Mouse (Mus musculus) intestine, postnatal 0 days (tissue): ENCODE data around the gene Sult2a6. TPM values are rescaled to one million over a fixed set of nuclear protein-coding genes. Genes with fewer than 3 reads are reported as not detected.

ENCODE experiments used
- ATAC-seq: fragments of 200-750 bp; cut with Nextera tagmentation; 2 replicates; pipeline ENCODE4 v1.8.0; 2017; ENCODE audit warnings: mild to moderate bottlenecking, moderate TSS enrichment, moderate library complexity
- H3K27ac ChIP-seq: fragments of 300-500 bp; sonication (generic); 2 replicates; pipeline ENCODE4 v1.5.1; 2014; ENCODE audit warnings: mild to moderate bottlenecking, low read depth, low read length, moderate library complexity
- H3K27me3 ChIP-seq: fragments of 300-500 bp; sonication (generic); replicated peaks from 2 replicates; pipeline ENCODE4 v1.6.1; 2014; ENCODE audit warnings: low read length, mixed read lengths; ENCODE audit not compliant: control insufficient read depth, insufficient read depth
- H3K36me3 ChIP-seq: fragments of 300-500 bp; sonication (generic); 2 replicates; pipeline ENCODE4 v1.6.1; 2014; ENCODE audit warnings: mild to moderate bottlenecking, moderate library complexity; ENCODE audit not compliant: control insufficient read depth, insufficient read depth
- H3K4me1 ChIP-seq: fragments of 300-500 bp; sonication (generic); replicated peaks from 2 replicates; pipeline ENCODE4 v1.6.1; 2014; ENCODE audit warnings: antibody characterized with exemption, low read length, mixed read lengths; ENCODE audit not compliant: control insufficient read depth, insufficient read depth
- H3K4me2 ChIP-seq: fragments of 300-500 bp; sonication (generic); replicated peaks from 2 replicates; pipeline ENCODE4 v1.6.1; 2014; ENCODE audit warnings: low read depth, mild to moderate bottlenecking, moderate library complexity
- H3K4me3 ChIP-seq: fragments of 300-500 bp; sonication (generic); 2 replicates; pipeline ENCODE4 v1.5.1; 2014; ENCODE audit warnings: low read depth, low read length
- H3K9ac ChIP-seq: fragments of 300-500 bp; sonication (generic); 2 replicates; pipeline ENCODE4 v1.6.1; 2014; ENCODE audit warnings: mild to moderate bottlenecking, low read depth, low read length
- H3K9me3 ChIP-seq: fragments of 300-500 bp; sonication (generic); 2 replicates; pipeline ENCODE4 v1.6.1; 2016; ENCODE audit warnings: mixed run types; ENCODE audit not compliant: control insufficient read depth
- CTCF ChIP-seq: sonication (generic); IDR thresholded peaks from 2 replicates; pipeline ENCODE4 v1.5.1; 2016; ENCODE audit warnings: low read depth, mild to moderate bottlenecking, control low read depth, antibody characterized with exemption, moderate library complexity
- WGBS: fragments of 180-500 bp; shearing (Covaris S2); extraction: QIAGEN DNeasy Blood & Tissue Kit; methylation state at CpG from one replicate; pipeline ENCODE4 v1.1.7; 2014; 5-methylcytosine and 5-hydroxymethylcytosine counted together
- polyA plus RNA-seq: library from polyadenylated mRNA; unstranded; fragments of >200 nt; fragmentation: Nextera tagmentation; extraction: Ambion mirVana; gene quantifications from 2 replicates; pipeline ENCODE4 v1.2.1, GENCODE M21; 2015

The Sult2a6 gene
- not detected in 2 replicates for polyA plus RNA-seq

GRCm38 (mm10) chr7:14254770-14255169 lies at the start of gene Sult2a6:
Gene Sult2a6 (minus strand): TSS chr7:14254870.
- no peaks in the 10 kb centered on the region for H3K27me3 ChIP-seq
- no peak within 1 kb of the TSS for H3K27ac ChIP-seq
- ATAC-seq, result no peak
- no peaks in the 10 kb centered on the region for H3K36me3 ChIP-seq
- no peaks in the 10 kb centered on the region for H3K9me3 ChIP-seq
- WGBS, result 81% methylated on average over 2 of the region's 2 CpGs
- H3K4me1 ChIP-seq, result no peaks in the 10 kb centered on the region
- H3K9ac ChIP-seq, result no peak within 1 kb of the TSS
- no peak within 1 kb of the TSS for H3K4me2 ChIP-seq
- no peak for TF ChIP-seq CTCF
- no peak within 1 kb of the TSS for H3K4me3 ChIP-seq

- H3K9ac ChIP-seq, result no peak overlapping the region
- H3K4me3 ChIP-seq, result no peak overlapping the region
- H3K27ac ChIP-seq, result no peak overlapping the region
- H3K27me3 ChIP-seq, result no peaks in the 10 kb centered on the region
- no peaks in the 10 kb centered on the region for H3K36me3 ChIP-seq
- H3K4me2 ChIP-seq, result no peak overlapping the region
- no peaks in the 10 kb centered on the region for H3K9me3 ChIP-seq
- ATAC-seq, result no peak
- H3K4me1 ChIP-seq, result no peaks in the 10 kb centered on the region
- no peak for TF ChIP-seq CTCF
Measured at GRCm38 (mm10) chr7:14215231-14215630, 39.4 kb downstream of the Sult2a6 start.

DNA sequence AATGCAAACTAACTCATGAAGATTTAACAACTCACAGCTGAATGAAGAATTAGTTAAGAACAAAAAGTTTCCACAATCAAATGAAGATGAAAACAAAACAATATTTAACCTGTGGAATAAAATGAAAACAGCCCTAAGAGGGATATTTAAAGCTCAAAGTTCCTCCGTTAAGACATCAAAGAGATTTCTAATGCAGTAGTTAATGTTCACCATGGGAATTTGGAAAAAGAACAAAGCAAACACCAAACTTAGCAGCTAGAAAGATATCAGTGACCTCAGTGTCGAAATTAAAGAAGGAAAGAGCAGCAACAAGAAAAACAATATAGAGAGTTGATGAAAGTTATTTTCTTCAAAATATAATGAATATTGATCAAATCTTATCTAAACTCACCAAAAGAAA lies 51.3 kb downstream of the Sult2a6 start:
- Histone ChIP-seq H3K9ac (no peak overlapping the region), H3K27me3 (no peaks in the 10 kb centered on the region), H3K27ac (no peak overlapping the region), H3K4me2 (no peak overlapping the region), H3K4me3 (no peak overlapping the region), H3K9me3 (no peaks in the 10 kb centered on the region), H3K36me3 (no peaks in the 10 kb centered on the region), H3K4me1 (no peaks in the 10 kb centered on the region)
- no peak for ATAC-seq
- no peak for TF ChIP-seq CTCF
- WGBS, result 53% methylated on average over 2 of the region's 2 CpGs

- Histone ChIP-seq H3K27me3 (no peaks in the 10 kb centered on the region), H3K27ac (no peak overlapping the region), H3K4me3 (no peak overlapping the region), H3K9me3 (no peaks in the 10 kb centered on the region), H3K36me3 (no peaks in the 10 kb centered on the region), H3K9ac (no peak overlapping the region), H3K4me1 (no peaks in the 10 kb centered on the region), H3K4me2 (no peak overlapping the region)
- ATAC-seq, result no peak
- no peak for TF ChIP-seq CTCF
Measured at GRCm38 (mm10) chr7:14202487-14202886, 52.2 kb downstream of the Sult2a6 start.

Other genes with a start within 250 kb of the Sult2a6 start
- not detected in 2 replicates for gene Sult2a3, start 131.8 kb downstream of the Sult2a6 start, polyA plus RNA-seq
- gene Obox8, start 78.7 kb upstream of the Sult2a6 start, polyA plus RNA-seq, result not detected in 2 replicates
- not detected in 2 replicates for gene Sult2a8, start 191.9 kb upstream of the Sult2a6 start, polyA plus RNA-seq
- gene Sult2a7, start 239.4 kb upstream of the Sult2a6 start, polyA plus RNA-seq, result not detected in 2 replicates